Mouse (Mus musculus) lung, embryonic 16.5 days (tissue): ENCODE results near the gene Syngap1. TPM values are rescaled to one million over a fixed set of nuclear protein-coding genes. Genes with fewer than 3 reads are reported as not detected.

Experiments used
- ATAC-seq: fragments of 200-750 bp; cut with Nextera tagmentation; 2 replicates; pipeline ENCODE4 v1.8.0; 2017; ENCODE audit warnings: low read depth, mild to moderate bottlenecking, moderate library complexity
- H3K27ac ChIP-seq: fragments of 300-500 bp; sonication (generic); 2 replicates; pipeline ENCODE4 v1.5.1; 2014; ENCODE audit warnings: mild to moderate bottlenecking, control low read depth, low read length
- H3K27me3 ChIP-seq: fragments of 300-500 bp; sonication (generic); 2 replicates; pipeline ENCODE4 v1.6.1; 2014; ENCODE audit warnings: low read depth, low read length, mixed read lengths; ENCODE audit not compliant: control insufficient read depth, insufficient read depth
- H3K36me3 ChIP-seq: fragments of 300-500 bp; sonication (generic); 2 replicates; pipeline ENCODE4 v1.6.1; 2014; ENCODE audit warnings: low read length; ENCODE audit not compliant: control insufficient read depth, insufficient read depth
- H3K4me1 ChIP-seq: fragments of 300-500 bp; sonication (generic); replicated peaks from 2 replicates; pipeline ENCODE4 v1.6.1; 2014; ENCODE audit warnings: low read length, mixed read lengths; ENCODE audit not compliant: control insufficient read depth, insufficient read depth
- H3K4me2 ChIP-seq: fragments of 300-500 bp; sonication (generic); 2 replicates; pipeline ENCODE4 v1.6.1; 2014; ENCODE audit warnings: low read depth, low read length, control low read depth
- H3K4me3 ChIP-seq: fragments of 300-500 bp; sonication (generic); 2 replicates; pipeline ENCODE4 v1.5.1; 2014; ENCODE audit warnings: mild to moderate bottlenecking, low read length, control low read depth
- H3K9ac ChIP-seq: fragments of 300-500 bp; sonication (generic); 2 replicates; pipeline ENCODE4 v1.6.1; 2014; ENCODE audit warnings: low read length, control low read depth
- H3K9me3 ChIP-seq: fragments of 300-500 bp; sonication (generic); 2 replicates; pipeline ENCODE4 v1.6.1; 2016; ENCODE audit warnings: low read length; ENCODE audit not compliant: control insufficient read depth
- WGBS: fragments of 180-500 bp; shearing (Covaris S2); extraction: QIAGEN DNeasy Blood & Tissue Kit; methylation state at CpG from one replicate; pipeline ENCODE4 v1.1.7; 2014; 5-methylcytosine and 5-hydroxymethylcytosine counted together
- polyA plus RNA-seq: library from polyadenylated mRNA; unstranded; fragments of >200 nt; fragmentation: Nextera tagmentation; extraction: Ambion mirVana; gene quantifications from 2 replicates; pipeline ENCODE4 v1.2.1, GENCODE M21; 2015

Syngap1 gene
- polyA plus RNA-seq, 1 experiment from 2014 or later, result 0.90 TPM

GRCm38 (mm10) chr17:26933885-26934827 is 6.9 kb upstream of the Syngap1 start:
- H3K9ac ChIP-seq, result peak overlapping the region; percentile 78
- H3K27me3 ChIP-seq, result no peaks in the 10 kb centered on the region
- WGBS, result 75% methylated on average over 16 of the region's 16 CpGs
- H3K4me3 ChIP-seq, result peak overlapping the region; percentile 71
- peaks cover 22% of the 10 kb centered on the region for H3K4me1 ChIP-seq
- no peaks in the 10 kb centered on the region for H3K9me3 ChIP-seq
- H3K27ac ChIP-seq, result no peak overlapping the region
- no peak for ATAC-seq
- H3K4me2 ChIP-seq, result peak overlapping the region; percentile 89
- peaks cover 10% of the 10 kb centered on the region for H3K36me3 ChIP-seq

DNA sequence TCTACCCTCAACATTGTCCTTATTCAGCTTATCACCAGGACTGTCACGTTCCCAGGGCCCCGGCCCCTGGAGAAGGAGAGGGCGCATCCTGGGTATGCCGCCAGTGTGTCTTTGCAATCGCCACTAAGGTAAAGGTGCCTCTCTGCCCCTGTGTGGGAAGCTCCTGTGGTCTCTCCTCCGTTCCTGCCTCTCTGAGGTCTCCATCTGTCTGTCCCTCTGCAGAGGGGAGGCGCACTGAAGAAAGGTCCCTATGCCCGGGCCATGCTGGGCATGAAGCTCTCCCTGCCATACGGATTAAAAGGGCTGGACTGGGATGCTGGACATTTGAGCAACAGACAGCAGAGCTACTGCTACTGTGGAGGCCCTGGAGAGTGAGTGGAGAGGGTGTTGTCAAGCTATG is 6.0 kb upstream of the Syngap1 start:
- WGBS, result 89% methylated on average over 9 of the region's 9 CpGs
- Histone ChIP-seq H3K9me3 (no peaks in the 10 kb centered on the region), H3K36me3 (peaks cover 3% of the 10 kb centered on the region), H3K4me1 (peaks cover 23% of the 10 kb centered on the region), H3K27ac (no peak overlapping the region), H3K4me3 (no peak overlapping the region), H3K9ac (no peak overlapping the region), H3K4me2 (no peak overlapping the region), H3K27me3 (no peaks in the 10 kb centered on the region)
- no peak for ATAC-seq

GRCm38 (mm10) chr17:26936453-26936852 is 4.6 kb upstream of the Syngap1 start:
- Histone ChIP-seq H3K9me3 (no peaks in the 10 kb centered on the region), H3K27me3 (no peaks in the 10 kb centered on the region), H3K36me3 (peaks cover 3% of the 10 kb centered on the region), H3K27ac (no peak overlapping the region), H3K4me1 (peaks cover 27% of the 10 kb centered on the region), H3K4me2 (no peak overlapping the region), H3K4me3 (no peak overlapping the region), H3K9ac (no peak overlapping the region)
- no peak for ATAC-seq
- 74% methylated on average over 12 of the region's 12 CpGs for WGBS

- Histone ChIP-seq H3K36me3 (peaks cover 3% of the 10 kb centered on the region), H3K4me1 (peaks cover 27% of the 10 kb centered on the region), H3K9me3 (no peaks in the 10 kb centered on the region), H3K9ac (no peak overlapping the region), H3K4me3 (no peak overlapping the region), H3K4me2 (no peak overlapping the region), H3K27ac (no peak overlapping the region), H3K27me3 (no peaks in the 10 kb centered on the region)
- no peak for ATAC-seq
- WGBS, result 79% methylated on average over 15 of the region's 15 CpGs
These were observed 3.9 kb upstream of the Syngap1 start for GRCm38 (mm10) chr17:26936921-26937695.

DNA sequence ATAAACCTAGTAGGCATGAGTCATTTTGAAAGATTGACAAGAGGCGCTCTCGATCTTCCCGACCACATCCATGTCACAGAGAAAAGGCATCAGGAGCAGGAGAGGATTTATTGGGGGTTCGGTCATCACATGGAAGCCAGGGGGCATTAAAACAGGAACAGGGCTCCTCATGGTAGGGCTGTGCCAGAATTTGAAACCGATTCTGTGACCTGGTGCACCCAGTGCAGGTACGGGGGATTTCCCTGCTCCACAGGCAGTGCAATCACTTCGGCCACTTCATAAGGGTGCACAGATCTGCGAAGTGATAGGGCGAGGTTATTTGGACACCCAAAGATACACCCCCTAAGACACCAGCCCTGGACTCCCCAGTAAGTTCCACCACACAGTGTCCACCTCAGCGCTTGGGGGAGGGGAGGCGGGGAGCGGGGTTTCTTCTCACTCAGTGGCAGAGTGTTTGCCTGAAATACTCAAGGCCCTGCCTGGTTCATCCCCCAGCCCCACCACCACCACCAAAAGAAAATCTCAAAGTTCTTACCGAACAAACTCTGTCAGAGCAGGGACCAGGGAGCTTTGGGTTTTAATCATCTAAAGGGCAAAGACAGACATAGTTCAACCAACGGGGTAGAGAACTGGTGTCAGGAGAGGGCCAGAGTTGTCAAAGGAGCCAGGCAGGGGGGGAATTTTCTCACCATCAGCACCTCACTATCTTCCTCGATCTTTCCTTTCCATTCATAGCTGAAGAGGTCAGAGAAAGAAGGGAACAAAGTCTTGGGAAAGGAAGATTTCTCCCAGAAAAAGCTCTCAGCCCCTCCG is 3.0 kb upstream of the Syngap1 start:
- Histone ChIP-seq H3K4me3 (peak overlapping the region; percentile 75), H3K27ac (no peak overlapping the region), H3K4me2 (peak overlapping the region; percentile 74), H3K36me3 (peaks cover 3% of the 10 kb centered on the region), H3K9ac (peak overlapping the region; percentile 79), H3K27me3 (no peaks in the 10 kb centered on the region), H3K4me1 (peaks cover 29% of the 10 kb centered on the region), H3K9me3 (no peaks in the 10 kb centered on the region)
- ATAC-seq, result no peak
- WGBS, result 33% methylated on average over 16 of the region's 16 CpGs

- H3K27me3 ChIP-seq, result no peaks in the 10 kb centered on the region
- 0% methylated on average over 22 of the region's 22 CpGs for WGBS
- H3K9me3 ChIP-seq, result no peaks in the 10 kb centered on the region
- peaks cover 3% of the 10 kb centered on the region for H3K36me3 ChIP-seq
- H3K4me3 ChIP-seq, result peak overlapping the region; percentile 75
- peak overlapping the region; percentile 74 for H3K4me2 ChIP-seq
- no peak for ATAC-seq
- peaks cover 25% of the 10 kb centered on the region for H3K4me1 ChIP-seq
- H3K9ac ChIP-seq, result peak overlapping the region; percentile 79
- peak overlapping the region; percentile 92 for H3K27ac ChIP-seq
These were observed 2.3 kb upstream of the Syngap1 start for GRCm38 (mm10) chr17:26938731-26939130.

DNA sequence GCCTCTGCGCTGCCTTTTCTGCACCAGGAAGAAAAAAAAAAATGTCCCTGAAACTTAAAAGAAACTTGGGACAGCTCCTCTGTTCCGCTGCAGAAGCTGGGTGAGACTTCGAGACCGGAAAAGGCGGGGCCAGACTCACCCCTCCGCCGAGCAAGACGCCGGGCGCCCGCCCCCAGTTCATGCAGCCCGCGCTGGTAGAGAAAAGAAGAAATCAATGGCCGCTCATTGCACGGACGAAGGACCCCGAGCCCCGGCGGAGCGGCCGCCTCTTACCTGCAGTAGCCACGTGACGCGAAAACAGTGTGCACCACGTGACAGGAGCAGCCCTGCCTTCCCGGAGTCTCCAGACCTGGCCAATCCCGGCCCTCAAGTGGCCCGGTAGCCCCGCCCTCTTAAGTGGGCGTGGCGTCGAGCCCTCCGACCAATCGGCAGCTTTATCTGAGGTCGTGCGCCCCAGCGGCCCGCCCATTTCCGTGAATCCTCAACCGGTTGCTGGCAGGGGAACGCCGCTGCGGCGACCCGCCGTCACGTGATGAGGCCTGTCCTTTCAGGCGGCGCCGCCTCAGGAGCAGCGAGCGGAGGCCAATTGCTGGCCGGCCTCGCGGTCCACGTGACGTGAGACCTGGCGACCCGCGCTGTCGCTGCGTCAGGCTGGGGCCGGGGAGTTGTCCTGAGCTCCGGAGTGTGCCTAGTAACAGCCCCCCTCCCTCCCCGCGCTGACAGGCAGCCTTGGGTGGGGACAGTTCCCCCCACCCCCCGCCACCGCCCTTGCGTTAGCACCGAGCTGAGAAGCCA is 1.7 kb upstream of the Syngap1 start, which contains the start of gene Cuta:
TSS of gene Cuta (minus strand) at position 392 of the 795 bp plus-strand sequence.
- peak; percentile 96 for ATAC-seq
- Histone ChIP-seq H3K27me3 (no peaks in the 10 kb centered on the region), H3K4me3 (peak within 1 kb of the TSS; percentile 75), H3K9me3 (no peaks in the 10 kb centered on the region), H3K27ac (peak within 1 kb of the TSS; percentile 92), H3K4me1 (peaks cover 21% of the 10 kb centered on the region), H3K4me2 (peak within 1 kb of the TSS; percentile 74), H3K36me3 (peaks cover 3% of the 10 kb centered on the region), H3K9ac (peak within 1 kb of the TSS; percentile 79)
- under 1% methylated on average over 70 of the region's 70 CpGs for WGBS

DNA sequence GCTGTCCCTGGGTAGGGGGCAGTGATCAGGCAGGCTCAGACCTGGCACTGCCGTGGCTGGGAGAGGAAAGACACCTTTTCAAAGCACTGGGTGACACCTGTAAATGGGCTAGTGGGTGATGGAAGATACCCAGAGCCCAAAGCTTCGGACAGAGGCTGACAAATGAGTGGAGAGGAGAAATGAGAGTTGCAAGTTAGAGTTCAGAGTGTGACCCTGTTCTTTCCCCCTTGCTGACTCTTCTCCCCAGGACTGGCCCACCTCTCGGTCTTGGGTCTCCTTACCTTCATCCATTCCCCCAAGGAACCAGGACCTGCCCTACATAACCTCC is 1.1 kb upstream of the Syngap1 start:
- H3K9me3 ChIP-seq, result no peaks in the 10 kb centered on the region
- no peaks in the 10 kb centered on the region for H3K27me3 ChIP-seq
- peak overlapping the region; percentile 62 for H3K4me2 ChIP-seq
- no peak for ATAC-seq
- H3K4me3 ChIP-seq, result peak overlapping the region; percentile 75
- H3K9ac ChIP-seq, result peak overlapping the region; percentile 65
- peak overlapping the region; percentile 81 for H3K27ac ChIP-seq
- peaks cover 3% of the 10 kb centered on the region for H3K36me3 ChIP-seq
- H3K4me1 ChIP-seq, result peaks cover 21% of the 10 kb centered on the region
- WGBS, result 7% methylated on average over 3 of the region's 3 CpGs
